Mouse (Mus musculus): ENCODE results near the gene Scarb1. TPM values are rescaled to one million over a fixed set of nuclear protein-coding genes. Genes with fewer than 3 reads are reported as not detected.
A peak's percentile ranks its signal among the peaks of the same experiment; 100 is the strongest.

Gene Scarb1
- polyA plus RNA-seq, 1 experiment from 2014 or later, result 58.0 TPM

DNA sequence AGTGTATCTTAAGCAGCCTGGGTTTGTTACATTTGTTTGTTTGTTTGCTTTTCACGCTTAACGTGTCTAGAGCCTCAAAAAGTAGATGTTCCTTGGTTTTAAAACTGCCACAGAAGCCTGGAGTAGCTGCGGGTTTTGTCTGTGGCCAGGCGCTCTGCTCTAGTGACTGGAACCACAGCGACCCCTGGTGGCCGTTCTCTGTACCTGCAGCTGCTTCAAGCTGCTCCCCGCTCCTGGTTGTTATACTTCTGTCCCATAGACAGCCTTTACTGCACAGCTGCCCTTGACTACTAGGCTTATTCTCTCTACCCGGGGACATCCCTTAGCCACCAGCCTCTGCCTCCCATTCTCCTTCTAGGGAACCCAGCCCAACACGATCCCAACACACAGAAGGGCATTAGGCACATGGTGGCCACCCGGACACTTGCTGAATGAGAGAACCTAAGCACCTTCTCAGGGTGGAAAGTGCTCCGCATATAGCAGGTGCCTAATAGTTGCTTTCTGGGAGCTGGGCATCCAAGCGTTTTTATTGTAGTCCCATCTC lies 70.2 kb downstream of the Scarb1 start:
- 15% methylated on average over 12 of the region's 12 CpGs for WGBS
- H3K27me3 ChIP-seq (ENCODE audit: insufficient read depth, low read length), result no peaks in the 10 kb centered on the region
- H3K4me1 ChIP-seq (ENCODE audit: insufficient read depth), result peaks cover 5% of the 10 kb centered on the region; the same call in 1 of the 2 replicates
- H3K27ac ChIP-seq (ENCODE audit: low read depth), result no peak overlapping the region
- H3K4me3 ChIP-seq (ENCODE audit: low read depth, low read length), result no peak overlapping the region
- TF ChIP-seq CTCF (IDR thresholded peaks at IDR 0.05; ENCODE audit: low read depth), result peak; percentile 98
- no peaks in the 10 kb centered on the region for H3K36me3 ChIP-seq (ENCODE audit: insufficient read depth)
- H3K9ac ChIP-seq, result no peak overlapping the region
- DNase-seq (peak; percentile 94), ATAC-seq (ENCODE audit: insufficient read depth) (no peak)
- H3K4me2 ChIP-seq, result no peak overlapping the region
- H3K9me3 ChIP-seq (ENCODE audit: low read depth, low read length), result no peaks in the 10 kb centered on the region

DNA sequence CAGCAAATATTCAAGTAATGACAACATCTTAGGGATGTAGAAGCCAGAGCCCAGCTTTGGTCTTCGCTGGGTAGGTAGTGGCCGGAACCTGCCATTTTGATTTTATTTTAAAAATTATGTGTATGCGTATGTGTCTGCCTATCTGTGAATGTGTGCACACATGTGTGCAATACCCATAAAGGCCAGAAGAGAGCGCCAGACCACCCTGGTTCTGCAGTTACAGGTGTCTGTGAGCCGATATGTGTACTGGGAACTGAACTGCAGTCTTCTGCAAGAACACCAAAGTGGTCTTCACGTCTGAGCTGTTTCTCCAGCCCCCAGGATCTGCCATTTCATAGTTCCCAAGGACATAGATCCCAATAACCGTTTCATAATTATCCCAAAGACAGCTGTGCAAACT lies 71.1 kb downstream of the Scarb1 start:
- 91% methylated on average over 7 of the region's 7 CpGs for WGBS
- Histone ChIP-seq H3K9ac (no peak overlapping the region), H3K4me1 (ENCODE audit: insufficient read depth) (peaks cover 5% of the 10 kb centered on the region; the same call in 1 of the 2 replicates), H3K27ac (ENCODE audit: low read depth) (no peak overlapping the region), H3K27me3 (ENCODE audit: insufficient read depth, low read length) (no peaks in the 10 kb centered on the region), H3K9me3 (ENCODE audit: low read depth, low read length) (no peaks in the 10 kb centered on the region), H3K36me3 (ENCODE audit: insufficient read depth) (no peaks in the 10 kb centered on the region), H3K4me3 (ENCODE audit: low read depth, low read length) (no peak overlapping the region), H3K4me2 (no peak overlapping the region)
- TF ChIP-seq CTCF (IDR thresholded peaks at IDR 0.05; ENCODE audit: low read depth), result peak; percentile 48
- DNase-seq (no peak), ATAC-seq (ENCODE audit: insufficient read depth) (no peak)

DNA sequence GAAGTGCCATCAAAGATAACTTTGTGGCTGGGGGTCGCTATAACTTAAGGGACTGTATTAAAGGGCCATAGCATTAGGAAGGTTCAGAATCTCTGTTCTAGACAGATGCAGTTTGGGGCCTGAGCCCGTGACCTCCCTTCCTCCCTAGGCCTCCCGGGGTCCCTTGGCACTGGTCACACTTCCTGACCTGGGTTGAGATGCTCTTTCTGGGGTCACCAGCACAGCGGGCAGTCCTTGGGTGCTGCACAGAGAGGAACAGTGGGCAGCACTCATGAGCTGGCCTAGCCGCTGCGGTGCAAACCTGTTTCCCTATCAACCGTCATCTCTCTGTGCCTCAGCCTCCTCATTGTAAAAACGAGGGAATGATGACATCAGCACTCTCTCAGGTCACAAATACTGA lies 71.5 kb downstream of the Scarb1 start:
- Histone ChIP-seq H3K36me3 (ENCODE audit: insufficient read depth) (no peaks in the 10 kb centered on the region), H3K4me2 (no peak overlapping the region), H3K4me3 (ENCODE audit: low read depth, low read length) (no peak overlapping the region), H3K9ac (no peak overlapping the region), H3K27ac (ENCODE audit: low read depth) (no peak overlapping the region), H3K9me3 (ENCODE audit: low read depth, low read length) (no peaks in the 10 kb centered on the region), H3K4me1 (ENCODE audit: insufficient read depth) (peaks cover 5% of the 10 kb centered on the region; the same call in 1 of the 2 replicates), H3K27me3 (ENCODE audit: insufficient read depth, low read length) (no peaks in the 10 kb centered on the region)
- no peak for ATAC-seq (ENCODE audit: insufficient read depth)
- WGBS, result 80% methylated on average over 8 of the region's 8 CpGs
- DNase-seq, result no peak
- TF ChIP-seq CTCF (IDR thresholded peaks at IDR 0.05; ENCODE audit: low read depth), result no peak

DNA sequence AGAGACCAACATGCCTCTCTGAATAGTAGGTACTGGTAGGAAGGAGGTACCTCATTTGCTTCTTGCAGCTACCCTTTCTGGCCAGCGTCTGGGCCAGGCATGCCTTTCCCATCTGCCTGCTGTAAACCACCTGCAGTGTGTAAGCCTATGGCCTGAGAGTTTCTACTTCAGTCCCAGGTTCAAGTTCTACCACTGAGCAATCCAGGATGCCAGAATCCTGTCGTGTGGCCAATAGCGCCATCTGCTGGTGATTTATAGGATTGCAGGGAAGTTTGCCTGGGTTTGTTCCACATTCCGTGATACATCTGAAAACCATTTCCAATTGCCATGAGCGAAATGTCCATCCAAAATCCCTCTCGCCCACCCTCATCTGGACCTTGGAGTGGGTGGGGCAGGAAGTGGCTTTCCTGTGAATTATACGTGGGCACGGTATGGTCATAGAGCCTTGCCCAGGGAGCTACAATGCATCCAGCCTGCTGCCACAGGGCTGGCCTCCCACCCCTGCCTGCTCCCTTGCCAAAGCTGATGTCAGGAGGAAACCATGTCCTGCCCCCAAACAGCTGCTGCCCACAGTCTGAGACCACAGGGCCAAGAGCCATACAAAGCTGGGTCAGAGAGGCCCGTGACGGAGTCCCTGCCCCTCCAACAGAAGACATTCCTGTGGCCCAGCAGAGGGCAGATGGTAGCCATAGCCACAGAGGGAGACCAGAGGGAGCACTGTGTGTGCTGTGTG lies 72.7 kb downstream of the Scarb1 start:
- no peaks in the 10 kb centered on the region for H3K36me3 ChIP-seq (ENCODE audit: insufficient read depth)
- peak overlapping the region; percentile 18; the same call in 1 of the 2 replicates for H3K4me3 ChIP-seq (ENCODE audit: low read depth, low read length)
- ATAC-seq (ENCODE audit: insufficient read depth) (peak; percentile 7; the same call in 1 of the 2 replicates), DNase-seq (peak; percentile 93)
- no peak overlapping the region for H3K9ac ChIP-seq
- H3K4me1 ChIP-seq (ENCODE audit: insufficient read depth), result peaks cover 5% of the 10 kb centered on the region; the same call in 1 of the 2 replicates
- 18% methylated on average over 10 of the region's 10 CpGs for WGBS
- no peaks in the 10 kb centered on the region for H3K9me3 ChIP-seq (ENCODE audit: low read depth, low read length)
- H3K27me3 ChIP-seq (ENCODE audit: insufficient read depth, low read length), result no peaks in the 10 kb centered on the region
- peak; percentile 98 for TF ChIP-seq CTCF (IDR thresholded peaks at IDR 0.05; ENCODE audit: low read depth)
- H3K4me2 ChIP-seq, result peak overlapping the region; percentile 58
- no peak overlapping the region for H3K27ac ChIP-seq (ENCODE audit: low read depth)

DNA sequence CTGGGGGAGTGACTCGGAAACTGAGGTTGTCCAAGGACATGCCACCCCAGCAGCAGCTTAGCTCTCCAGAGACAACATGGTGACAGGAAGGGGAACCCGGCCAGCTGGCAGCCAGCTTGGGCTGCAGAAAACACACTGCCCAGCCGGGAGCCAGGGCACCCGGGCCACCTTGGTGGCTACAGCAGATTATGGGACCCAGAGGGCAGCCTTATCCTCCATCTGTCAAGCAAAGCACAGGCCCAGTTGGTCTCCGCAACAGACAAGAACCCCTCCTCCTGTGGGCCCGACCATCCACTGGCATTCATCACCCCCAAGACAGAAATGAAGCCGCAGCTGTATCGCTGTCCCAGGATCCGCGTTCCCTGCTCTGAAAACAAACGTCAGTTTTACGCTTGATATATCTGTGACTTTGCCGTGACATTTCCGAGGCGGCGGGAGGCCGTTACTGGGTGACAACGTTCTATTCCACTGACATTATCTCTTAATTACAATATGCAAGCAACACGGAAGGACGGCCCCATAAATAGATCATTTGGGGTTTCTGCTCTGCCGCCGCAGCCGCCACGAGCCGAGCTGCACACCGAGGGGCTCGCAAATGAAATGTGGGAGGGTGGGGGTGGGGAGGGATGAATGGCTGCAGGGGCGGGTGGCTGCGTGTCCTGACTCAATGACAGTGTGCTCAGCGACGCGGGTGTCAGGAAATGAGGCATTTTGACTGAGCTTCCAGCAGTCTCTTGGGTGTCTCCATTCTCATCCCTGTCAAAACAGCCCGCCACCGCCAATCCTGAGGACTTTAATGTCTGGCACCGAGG lies 73.5 kb downstream of the Scarb1 start:
- Histone ChIP-seq H3K4me1 (ENCODE audit: insufficient read depth) (peaks cover 5% of the 10 kb centered on the region; the same call in 1 of the 2 replicates), H3K9me3 (ENCODE audit: low read depth, low read length) (no peaks in the 10 kb centered on the region), H3K27ac (ENCODE audit: low read depth) (no peak overlapping the region), H3K36me3 (ENCODE audit: insufficient read depth) (no peaks in the 10 kb centered on the region), H3K9ac (no peak overlapping the region), H3K4me3 (ENCODE audit: low read depth, low read length) (peak overlapping the region; percentile 18; the same call in 1 of the 2 replicates), H3K27me3 (ENCODE audit: insufficient read depth, low read length) (no peaks in the 10 kb centered on the region), H3K4me2 (peak overlapping the region; percentile 58)
- DNase-seq (peak; percentile 62), ATAC-seq (ENCODE audit: insufficient read depth) (no peak; the same call in 1 of the 2 replicates)
- WGBS, result 21% methylated on average over 35 of the region's 35 CpGs
- no peak for TF ChIP-seq CTCF (IDR thresholded peaks at IDR 0.05; ENCODE audit: low read depth)

DNA sequence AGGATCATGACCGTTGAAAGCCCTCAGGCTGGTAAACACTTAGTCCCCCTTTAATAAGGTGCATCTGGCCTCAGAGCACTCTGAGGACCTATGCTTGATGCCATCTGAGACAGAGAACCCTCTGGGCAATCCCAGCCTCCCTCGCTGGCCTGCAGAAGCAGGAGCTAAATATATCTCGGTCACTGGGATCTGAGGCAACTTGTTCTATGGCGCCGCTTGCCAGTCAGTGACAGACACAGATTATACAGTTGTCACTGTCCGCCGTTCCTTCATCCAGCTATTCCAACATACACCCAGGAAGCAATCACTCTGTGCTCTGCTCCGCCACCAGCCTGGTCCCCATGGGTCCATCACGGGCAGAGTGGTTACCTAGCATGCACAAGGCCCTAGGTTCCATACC lies 74.8 kb downstream of the Scarb1 start:
- Histone ChIP-seq H3K4me3 (ENCODE audit: low read depth, low read length) (no peak overlapping the region), H3K36me3 (ENCODE audit: insufficient read depth) (no peaks in the 10 kb centered on the region), H3K4me1 (ENCODE audit: insufficient read depth) (peaks cover 5% of the 10 kb centered on the region; the same call in 1 of the 2 replicates), H3K27ac (ENCODE audit: low read depth) (no peak overlapping the region), H3K9ac (no peak overlapping the region), H3K27me3 (ENCODE audit: insufficient read depth, low read length) (no peaks in the 10 kb centered on the region), H3K9me3 (ENCODE audit: low read depth, low read length) (no peaks in the 10 kb centered on the region), H3K4me2 (no peak overlapping the region)
- DNase-seq (no peak), ATAC-seq (ENCODE audit: insufficient read depth) (no peak)
- TF ChIP-seq CTCF (IDR thresholded peaks at IDR 0.05; ENCODE audit: low read depth), result no peak
- WGBS, result 70% methylated on average over 9 of the region's 9 CpGs

DNA sequence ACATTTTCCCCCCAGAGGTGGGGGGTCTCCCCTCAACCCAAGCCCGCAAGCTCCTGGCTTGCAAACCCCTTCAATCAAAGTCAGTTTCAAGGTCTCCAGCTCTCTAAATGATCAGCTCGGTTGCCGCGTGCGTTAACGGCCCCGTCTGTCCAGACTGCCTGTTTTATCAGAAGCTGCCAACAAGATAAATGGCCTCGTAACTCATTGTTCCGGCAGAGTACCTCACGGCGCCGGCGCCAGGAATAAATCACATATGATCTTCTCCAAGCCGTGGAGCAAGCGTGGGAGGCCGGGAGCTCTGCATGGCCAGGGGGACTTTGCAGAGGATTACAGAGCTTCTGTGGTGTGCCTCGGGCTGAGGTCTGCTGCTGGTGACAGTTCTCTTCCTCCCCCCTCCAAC lies 76.2 kb downstream of the Scarb1 start:
- peak; percentile 60 for DNase-seq

More for the DNA sequence above, 76.2 kb downstream of the Scarb1 start:
- peaks cover 5% of the 10 kb centered on the region; the same call in 1 of the 2 replicates for H3K4me1 ChIP-seq (ENCODE audit: insufficient read depth)
- H3K4me2 ChIP-seq, result no peak overlapping the region
- H3K9me3 ChIP-seq (ENCODE audit: low read depth, low read length), result no peaks in the 10 kb centered on the region
- no peak overlapping the region for H3K9ac ChIP-seq
- H3K4me3 ChIP-seq (ENCODE audit: low read depth, low read length), result no peak overlapping the region
- no peak for ATAC-seq (ENCODE audit: insufficient read depth)
- no peak overlapping the region for H3K27ac ChIP-seq (ENCODE audit: low read depth)
- TF ChIP-seq CTCF (IDR thresholded peaks at IDR 0.05; ENCODE audit: low read depth), result no peak
- H3K36me3 ChIP-seq (ENCODE audit: insufficient read depth), result no peaks in the 10 kb centered on the region
- H3K27me3 ChIP-seq (ENCODE audit: insufficient read depth, low read length), result no peaks in the 10 kb centered on the region
- 4% methylated on average over 17 of the region's 17 CpGs for WGBS

All from lung, embryonic 14.5 days (tissue).